Mouse (Mus musculus) midbrain, embryonic 14.5 days (tissue): Measurements from ENCODE around the gene Hbb-y. TPM values are rescaled to one million over a fixed set of nuclear protein-coding genes. Genes with fewer than 3 reads are reported as not detected.
"Not testable (repeated sequence)": the region's sequence is repeated elsewhere in the genome, so short reads cannot be mapped to it uniquely, and the experiment has no call there.

Experiments used
- ATAC-seq: fragments of 200-750 bp; cut with Nextera tagmentation; 2 replicates; pipeline ENCODE4 v1.8.0; 2017; ENCODE audit warnings: moderate number of reproducible peaks, moderate library complexity; ENCODE audit not compliant: low FRiP score, low TSS enrichment
- DNase-seq: peaks from one replicate; pipeline ENCODE4 v3.0.0-alpha.2; 2015
- H3K27ac ChIP-seq: fragments of 300-500 bp; sonication (generic); replicated peaks from 2 replicates; pipeline ENCODE4 v1.5.1; 2014; ENCODE audit warnings: mild to moderate bottlenecking, low read depth, low read length, moderate library complexity
- H3K27me3 ChIP-seq: fragments of 300-500 bp; sonication (generic); 2 replicates; pipeline ENCODE4 v1.6.1; 2014; ENCODE audit warnings: low read length, control low read depth, mixed read lengths; ENCODE audit not compliant: control insufficient read depth, insufficient read depth
- H3K36me3 ChIP-seq: fragments of 300-500 bp; sonication (generic); 2 replicates; pipeline ENCODE4 v1.6.1; 2014; ENCODE audit warnings: low read length, control low read depth; ENCODE audit not compliant: control insufficient read depth, insufficient read depth
- H3K4me1 ChIP-seq: fragments of 300-500 bp; sonication (generic); 2 replicates; pipeline ENCODE4 v1.6.1; 2014; ENCODE audit warnings: mild to moderate bottlenecking, antibody characterized with exemption, low read length, control low read depth; ENCODE audit not compliant: control insufficient read depth, insufficient read depth
- H3K4me2 ChIP-seq: fragments of 300-500 bp; sonication (generic); 2 replicates; pipeline ENCODE4 v1.6.1; 2014; ENCODE audit warnings: mild to moderate bottlenecking, low read length, moderate library complexity
- H3K4me3 ChIP-seq: fragments of 300-500 bp; sonication (generic); replicated peaks from 2 replicates; pipeline ENCODE4 v1.5.1; 2014; ENCODE audit warnings: low read depth, low read length
- H3K9ac ChIP-seq: fragments of 300-500 bp; sonication (generic); replicated peaks from 2 replicates; pipeline ENCODE4 v1.6.1; 2014; ENCODE audit warnings: mild to moderate bottlenecking, low read length, moderate library complexity
- H3K9me3 ChIP-seq: fragments of 300-500 bp; sonication (generic); 2 replicates; pipeline ENCODE4 v1.6.1; 2016; ENCODE audit warnings: low read length, control low read depth, mixed read lengths; ENCODE audit not compliant: control insufficient read depth
- WGBS: fragments of 180-500 bp; shearing (Covaris S2); extraction: QIAGEN DNeasy Blood & Tissue Kit; methylation state at CpG from one replicate; pipeline ENCODE4 v1.1.7; 2014; 5-methylcytosine and 5-hydroxymethylcytosine counted together
- polyA plus RNA-seq: library from polyadenylated mRNA; unstranded; fragments of >200 nt; fragmentation: Nextera tagmentation; extraction: Ambion mirVana; gene quantifications from 2 replicates; pipeline ENCODE4 v1.2.1, GENCODE M21; 2014

The Hbb-y gene
- polyA plus RNA-seq, 1 experiment from 2014 or later: 602 TPM

GRCm38 (mm10) chr7:103825536-103826254 is 27.3 kb downstream of the Hbb-y start:
- Histone ChIP-seq H3K27ac (no peak overlapping the region), H3K4me3 (no peak overlapping the region), H3K27me3 (no peaks in the 10 kb centered on the region), H3K4me2 (no peak overlapping the region), H3K9ac (no peak overlapping the region), H3K4me1 (no peaks in the 10 kb centered on the region), H3K9me3 (no peaks in the 10 kb centered on the region), H3K36me3 (no peaks in the 10 kb centered on the region)
- DNase-seq: no peak
- WGBS: 95% methylated on average over 3 of the region's 3 CpGs
- no peak for ATAC-seq

DNA sequence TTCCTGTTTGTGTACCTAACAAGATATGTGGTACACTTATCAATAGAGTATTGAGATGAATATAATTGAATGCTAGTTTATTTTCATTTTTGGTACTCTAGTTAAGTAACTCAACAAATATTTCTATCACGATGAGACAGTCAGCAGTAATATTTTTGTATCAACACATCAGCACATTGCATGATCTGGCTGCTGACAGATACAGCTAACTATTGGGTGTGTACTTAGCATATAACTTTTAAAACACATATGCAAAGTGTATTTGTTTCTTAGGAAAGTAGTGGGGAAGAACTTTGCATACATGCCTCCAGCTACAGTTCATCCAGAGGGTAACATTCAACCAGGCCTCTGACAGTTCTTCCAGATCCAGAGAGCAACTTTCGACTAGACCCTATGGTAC is 28.4 kb downstream of the Hbb-y start:
- Histone ChIP-seq H3K4me2 (no peak overlapping the region), H3K9ac (no peak overlapping the region), H3K27me3 (no peaks in the 10 kb centered on the region), H3K27ac (no peak overlapping the region), H3K9me3 (no peaks in the 10 kb centered on the region), H3K4me1 (no peaks in the 10 kb centered on the region), H3K4me3 (no peak overlapping the region), H3K36me3 (no peaks in the 10 kb centered on the region)
- DNase-seq (no peak), ATAC-seq (no peak)
- 87% methylated on average over 2 of the region's 2 CpGs for WGBS

GRCm38 (mm10) chr7:103815085-103815484 is 37.9 kb downstream of the Hbb-y start:
- H3K36me3 ChIP-seq, H3K4me2 ChIP-seq, H3K27me3 ChIP-seq, H3K27ac ChIP-seq, DNase-seq, ATAC-seq, H3K9me3 ChIP-seq, H3K4me1 ChIP-seq, H3K4me3 ChIP-seq, H3K9ac ChIP-seq: not testable (repeated sequence)
- 83% methylated on average over 1 of the region's 2 CpGs for WGBS

DNA sequence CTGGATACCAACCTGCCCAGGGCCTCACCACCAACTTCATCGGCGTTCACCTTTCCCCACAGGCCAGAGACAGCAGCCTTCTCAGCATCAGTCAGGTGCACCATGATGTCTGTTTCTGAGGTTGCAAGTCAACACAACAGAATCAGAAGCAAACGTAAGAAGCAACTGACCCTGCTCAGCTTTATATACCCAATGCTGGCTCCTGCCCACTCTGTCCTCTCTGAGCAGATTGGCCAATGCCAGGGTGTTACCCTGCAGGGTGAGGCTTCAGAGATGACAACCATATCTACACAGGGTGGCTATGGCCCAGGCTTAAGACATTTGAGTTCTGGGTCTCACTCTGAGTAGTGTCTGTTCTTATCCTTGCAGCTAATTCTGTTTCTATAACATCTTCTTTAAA is 39.2 kb downstream of the Hbb-y start, which contains the start of gene Hbb-bt:
Hbb-bt (minus strand) TSS at position 231 of the 400 bp plus-strand sequence.
- Histone ChIP-seq H3K9ac (no peak within 1 kb of the TSS), H3K4me1 (no peaks in the 10 kb centered on the region), H3K27ac (no peak within 1 kb of the TSS), H3K9me3 (no peaks in the 10 kb centered on the region), H3K27me3 (no peaks in the 10 kb centered on the region), H3K4me3 (no peak within 1 kb of the TSS), H3K4me2 (no peak within 1 kb of the TSS), H3K36me3 (no peaks in the 10 kb centered on the region)
- DNase-seq (no peak), ATAC-seq (no peak)
- WGBS: 93% methylated on average over 3 of the region's 3 CpGs

- not testable (repeated sequence) for H3K9ac ChIP-seq, H3K9me3 ChIP-seq, H3K4me2 ChIP-seq, H3K4me3 ChIP-seq, H3K27me3 ChIP-seq, H3K36me3 ChIP-seq, DNase-seq, H3K4me1 ChIP-seq, ATAC-seq, H3K27ac ChIP-seq
- no CpG with 5 or more reads among the region's 3 CpGs for WGBS
These were observed 39.9 kb downstream of the Hbb-y start for GRCm38 (mm10) chr7:103813152-103813551.

- Histone ChIP-seq H3K4me3 (no peak overlapping the region), H3K9ac (no peak overlapping the region), H3K4me2 (no peak overlapping the region), H3K36me3 (no peaks in the 10 kb centered on the region), H3K4me1 (no peaks in the 10 kb centered on the region), H3K27me3 (no peaks in the 10 kb centered on the region), H3K27ac (no peak overlapping the region), H3K9me3 (no peaks in the 10 kb centered on the region)
- no peak for DNase-seq
- WGBS: 64% methylated on average over 1 of the region's 1 CpGs
- ATAC-seq: no peak
These were observed 40.8 kb downstream of the Hbb-y start for GRCm38 (mm10) chr7:103812174-103812573.

DNA sequence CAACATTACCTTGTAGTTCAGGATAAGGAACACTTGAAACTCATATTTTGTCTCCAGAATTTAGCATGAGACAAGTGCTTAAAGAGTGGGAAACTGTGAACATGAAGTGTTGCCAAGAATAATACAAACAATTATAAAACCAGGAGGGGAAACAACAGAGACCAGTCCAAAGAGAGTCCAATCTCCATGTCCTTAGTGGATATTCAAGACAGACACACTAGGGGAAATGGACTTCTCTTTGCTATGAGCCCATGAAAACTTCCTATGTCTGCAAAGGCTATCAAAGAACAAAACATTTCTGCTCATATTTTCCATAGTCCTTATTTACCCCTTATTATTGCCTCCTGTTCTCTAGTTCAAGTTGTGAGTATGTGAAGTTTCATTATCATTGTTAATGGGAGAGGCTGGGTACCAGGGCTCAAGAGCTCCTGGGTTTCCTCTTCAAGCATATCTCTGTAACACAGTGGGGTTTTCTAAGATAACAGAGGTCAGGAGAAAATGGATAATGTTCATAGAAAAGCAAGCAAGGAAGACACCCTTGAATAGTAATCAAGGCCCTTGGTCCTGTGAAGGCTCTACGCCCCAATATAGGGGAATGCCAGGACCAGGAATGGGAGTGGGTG is 41.7 kb downstream of the Hbb-y start:
- Histone ChIP-seq H3K27ac (no peak overlapping the region), H3K4me3 (no peak overlapping the region), H3K36me3 (no peaks in the 10 kb centered on the region), H3K9ac (no peak overlapping the region), H3K4me2 (no peak overlapping the region), H3K27me3 (no peaks in the 10 kb centered on the region), H3K4me1 (no peaks in the 10 kb centered on the region), H3K9me3 (no peaks in the 10 kb centered on the region)
- DNase-seq: no peak
- 92% methylated on average over 1 of the region's 1 CpGs for WGBS
- no peak for ATAC-seq

GRCm38 (mm10) chr7:103810746-103811145 is 42.3 kb downstream of the Hbb-y start:
- Histone ChIP-seq H3K36me3 (no peaks in the 10 kb centered on the region), H3K9ac (no peak overlapping the region), H3K27me3 (no peaks in the 10 kb centered on the region), H3K4me2 (no peak overlapping the region), H3K4me3 (no peak overlapping the region), H3K27ac (no peak overlapping the region), H3K4me1 (no peaks in the 10 kb centered on the region), H3K9me3 (no peaks in the 10 kb centered on the region)
- ATAC-seq (no peak), DNase-seq (no peak)
- WGBS: 84% methylated on average over 3 of the region's 3 CpGs

GRCm38 (mm10) chr7:103810296-103810695 is 42.7 kb downstream of the Hbb-y start:
- Histone ChIP-seq H3K4me3 (no peak overlapping the region), H3K36me3 (no peaks in the 10 kb centered on the region), H3K9me3 (no peaks in the 10 kb centered on the region), H3K27me3 (no peaks in the 10 kb centered on the region), H3K9ac (no peak overlapping the region), H3K27ac (no peak overlapping the region), H3K4me2 (no peak overlapping the region), H3K4me1 (no peaks in the 10 kb centered on the region)
- 82% methylated on average over 1 of the region's 1 CpGs for WGBS
- ATAC-seq (no peak), DNase-seq (no peak)
